Mouse (Mus musculus): Measurements from ENCODE around the gene L3mbtl4.
"Not testable (repeated sequence)": the region's sequence is repeated elsewhere in the genome, so short reads cannot be mapped to it uniquely, and the experiment has no call there.

L3mbtl4 gene

GRCm38 (mm10) chr17:68388481-68388880, 114.9 kb downstream of the L3mbtl4 start:
- no peak for DNase-seq (ENCODE audit: low read depth, low spot score)

- no peak for DNase-seq (ENCODE audit: low read depth, low spot score)
These were observed 132.4 kb downstream of the L3mbtl4 start for GRCm38 (mm10) chr17:68405993-68406392.

GRCm38 (mm10) chr17:68407121-68407520, 133.5 kb downstream of the L3mbtl4 start:
- not testable (repeated sequence) for DNase-seq (ENCODE audit: low read depth, low spot score)

GRCm38 (mm10) chr17:68422663-68423498, 149.3 kb downstream of the L3mbtl4 start:
- DNase-seq (ENCODE audit: low read depth, low spot score), result no peak

GRCm38 (mm10) chr17:68433576-68433975, 160.0 kb downstream of the L3mbtl4 start:
- DNase-seq (ENCODE audit: low read depth, low spot score), result no peak

- DNase-seq (ENCODE audit: low read depth, low spot score), result no peak
These were observed 177.3 kb downstream of the L3mbtl4 start for GRCm38 (mm10) chr17:68450921-68451320.

- no peak for DNase-seq (ENCODE audit: low read depth, low spot score)
These were observed 187.9 kb downstream of the L3mbtl4 start for GRCm38 (mm10) chr17:68461471-68461870.

GRCm38 (mm10) chr17:68467311-68467710, 193.7 kb downstream of the L3mbtl4 start:
- DNase-seq (ENCODE audit: low read depth, low spot score), result no peak

- DNase-seq (ENCODE audit: low read depth, low spot score), result no peak
These were observed 216.6 kb downstream of the L3mbtl4 start for GRCm38 (mm10) chr17:68490065-68490691.

- peak; percentile 16 for DNase-seq (ENCODE audit: low read depth, low spot score)
These were observed 218.6 kb downstream of the L3mbtl4 start for GRCm38 (mm10) chr17:68492231-68492630.

GRCm38 (mm10) chr17:68502998-68503397, 229.4 kb downstream of the L3mbtl4 start:
- DNase-seq (ENCODE audit: low read depth, low spot score), result not testable (repeated sequence)

- DNase-seq (ENCODE audit: low read depth, low spot score), result no peak
These were observed 286.1 kb downstream of the L3mbtl4 start for GRCm38 (mm10) chr17:68559698-68560097.

- no peak for DNase-seq (ENCODE audit: low read depth, low spot score)
These were observed 286.7 kb downstream of the L3mbtl4 start for GRCm38 (mm10) chr17:68560264-68560663.

- DNase-seq (ENCODE audit: low read depth, low spot score), result no peak
These were observed 298.2 kb downstream of the L3mbtl4 start for GRCm38 (mm10) chr17:68571806-68572205.

GRCm38 (mm10) chr17:68585195-68585594, 311.6 kb downstream of the L3mbtl4 start:
- no peak for DNase-seq (ENCODE audit: low read depth, low spot score)

- DNase-seq (ENCODE audit: low read depth, low spot score), result no peak
These were observed 318.0 kb downstream of the L3mbtl4 start for GRCm38 (mm10) chr17:68591619-68592018.

GRCm38 (mm10) chr17:68602744-68603143, 329.1 kb downstream of the L3mbtl4 start:
- no peak for DNase-seq (ENCODE audit: low read depth, low spot score)

GRCm38 (mm10) chr17:68607691-68608090, 334.1 kb downstream of the L3mbtl4 start:
- DNase-seq (ENCODE audit: low read depth, low spot score), result no peak

GRCm38 (mm10) chr17:68611247-68611646, 337.6 kb downstream of the L3mbtl4 start:
- DNase-seq (ENCODE audit: low read depth, low spot score), result no peak

GRCm38 (mm10) chr17:68625281-68625680, 351.7 kb downstream of the L3mbtl4 start:
- no peak for DNase-seq (ENCODE audit: low read depth, low spot score)

GRCm38 (mm10) chr17:68629631-68630426, 356.2 kb downstream of the L3mbtl4 start:
- DNase-seq (ENCODE audit: low read depth, low spot score), result no peak

- no peak for DNase-seq (ENCODE audit: low read depth, low spot score)
These were observed 357.8 kb downstream of the L3mbtl4 start for GRCm38 (mm10) chr17:68631396-68631795.

Data from skeletal muscle tissue, adult 2 months (tissue).